Mouse (Mus musculus) neural tube, embryonic 11.5 days (tissue): ENCODE measurements around the gene Ccdc142. TPM values are rescaled to one million over a fixed set of nuclear protein-coding genes. Genes with fewer than 3 reads are reported as not detected.

Experiments used
- ATAC-seq: fragments of 200-750 bp; cut with Nextera tagmentation; 2 replicates; pipeline ENCODE4 v1.8.0; 2017; ENCODE audit warnings: moderate number of reproducible peaks, mild to moderate bottlenecking, moderate TSS enrichment, moderate library complexity; ENCODE audit not compliant: insufficient read depth, low FRiP score, low TSS enrichment
- DNase-seq: peaks from one replicate; pipeline ENCODE4 v3.0.0-alpha.2; 2015; ENCODE audit warnings: low spot score
- H3K27ac ChIP-seq: fragments of 300-500 bp; sonication (generic); 2 replicates; pipeline ENCODE4 v1.5.1; 2014; ENCODE audit warnings: low read depth, mild to moderate bottlenecking, low read length
- H3K27me3 ChIP-seq: fragments of 300-500 bp; sonication (generic); 2 replicates; pipeline ENCODE4 v1.6.1; 2014; ENCODE audit warnings: mild to moderate bottlenecking, low read length, mixed read lengths; ENCODE audit not compliant: control insufficient read depth, insufficient read depth
- H3K36me3 ChIP-seq: fragments of 300-500 bp; sonication (generic); 2 replicates; pipeline ENCODE4 v1.6.1; 2014; ENCODE audit warnings: mild to moderate bottlenecking, low read length, moderate library complexity, mixed read lengths; ENCODE audit not compliant: control insufficient read depth, insufficient read depth
- H3K4me1 ChIP-seq: fragments of 300-500 bp; sonication (generic); 2 replicates; pipeline ENCODE4 v1.6.1; 2014; ENCODE audit warnings: low read length, mixed read lengths; ENCODE audit not compliant: control insufficient read depth, insufficient read depth
- H3K4me2 ChIP-seq: fragments of 300-500 bp; sonication (generic); 2 replicates; pipeline ENCODE4 v1.6.1; 2014; ENCODE audit warnings: low read depth, mild to moderate bottlenecking, moderate library complexity
- H3K4me3 ChIP-seq: fragments of 300-500 bp; sonication (generic); 2 replicates; pipeline ENCODE4 v1.5.1; 2014; ENCODE audit warnings: low read depth, low read length
- H3K9ac ChIP-seq: fragments of 300-500 bp; sonication (generic); 2 replicates; pipeline ENCODE4 v1.6.1; 2014; ENCODE audit warnings: mild to moderate bottlenecking, low read length
- H3K9me3 ChIP-seq: fragments of 300-500 bp; sonication (generic); 2 replicates; pipeline ENCODE4 v1.6.1; 2016; ENCODE audit warnings: low read length; ENCODE audit not compliant: control insufficient read depth
- WGBS: fragments of 180-500 bp; shearing (Covaris S2); extraction: QIAGEN DNeasy Blood & Tissue Kit; methylation state at CpG from one replicate; pipeline ENCODE4 v1.1.7; 2014; 5-methylcytosine and 5-hydroxymethylcytosine counted together
- polyA plus RNA-seq: library from polyadenylated mRNA; unstranded; fragments of >200 nt; fragmentation: Nextera tagmentation; extraction: Ambion mirVana; gene quantifications from 2 replicates; pipeline ENCODE4 v1.2.1, GENCODE M21; 2014

Gene Ccdc142
- polyA plus RNA-seq = 3.3 and 3.5 TPM in 2 replicates

GRCm38 (mm10) chr6:83101316-83101687, at the start of gene Ccdc142, which contains the start of gene Gm42688:
TSS of gene Ccdc142 (plus strand) at chr6:83101601.
TSS of gene Gm42688 (plus strand) at chr6:83101617.
- WGBS = under 1% methylated on average over 25 of the region's 25 CpGs
- DNase-seq (peak; percentile 88), ATAC-seq (peak; percentile 82)

GRCm38 (mm10) chr6:83053136-83053960, 48.1 kb upstream of the Ccdc142 start:
- DNase-seq = peak; percentile 60
- peak; percentile 4; the same call in 1 of the 2 replicates for ATAC-seq
- 0 out of 2 replicates have a peak overlapping the region, but pooled peaks have one; percentile 17 for H3K27ac ChIP-seq
- peak overlapping the region; percentile 92 for H3K9ac ChIP-seq
- 3% methylated on average over 26 of the region's 26 CpGs for WGBS
- H3K4me3 ChIP-seq = peak overlapping the region; percentile 96
- no peaks in the 10 kb centered on the region for H3K9me3 ChIP-seq
- peaks cover 15% of the 10 kb centered on the region for H3K4me1 ChIP-seq
- H3K36me3 ChIP-seq = peaks cover 3% of the 10 kb centered on the region
- H3K4me2 ChIP-seq = peak overlapping the region; percentile 87
- no peaks in the 10 kb centered on the region for H3K27me3 ChIP-seq

More at GRCm38 (mm10) chr6:83101316-83101687, at the start of gene Ccdc142, which contains the start of gene Gm42688:
- Histone ChIP-seq H3K36me3 (no peaks in the 10 kb centered on the region), H3K4me3 (peak within 1 kb of the TSS; percentile 70), H3K4me1 (peaks cover 6% of the 10 kb centered on the region), H3K9me3 (no peaks in the 10 kb centered on the region), H3K9ac (peak within 1 kb of the TSS; percentile 83), H3K27me3 (0 out of 2 replicates have a peak, but pooled peaks cover 2% of the 10 kb centered on the region), H3K27ac (peak within 1 kb of the TSS; percentile 70), H3K4me2 (peak within 1 kb of the TSS; percentile 98)

GRCm38 (mm10) chr6:83054074-83054851, 47.1 kb upstream of the Ccdc142 start, which contains the start of gene Aup1:
TSS of gene Aup1 (plus strand) at chr6:83054521.
- H3K9ac ChIP-seq = peak within 1 kb of the TSS; percentile 92
- H3K4me3 ChIP-seq = peak within 1 kb of the TSS; percentile 96
- peak; percentile 96 for ATAC-seq
- peak within 1 kb of the TSS; percentile 87 for H3K4me2 ChIP-seq
- WGBS = under 1% methylated on average over 64 of the region's 64 CpGs
- H3K9me3 ChIP-seq = no peaks in the 10 kb centered on the region
- peaks cover 3% of the 10 kb centered on the region for H3K36me3 ChIP-seq
- peaks cover 15% of the 10 kb centered on the region for H3K4me1 ChIP-seq
- no peaks in the 10 kb centered on the region for H3K27me3 ChIP-seq
- peak; percentile 98 for DNase-seq
- H3K27ac ChIP-seq = peak within 1 kb of the TSS; percentile 65

GRCm38 (mm10) chr6:83054871-83055431, 46.5 kb upstream of the Ccdc142 start, which contains the start of gene Htra2:
TSS of gene Htra2 (minus strand) at chr6:83055273.
- H3K4me2 ChIP-seq = peak within 1 kb of the TSS; percentile 87
- peak within 1 kb of the TSS; percentile 96 for H3K4me3 ChIP-seq
- H3K27me3 ChIP-seq = no peaks in the 10 kb centered on the region
- peak; percentile 51 for ATAC-seq
- H3K36me3 ChIP-seq = peaks cover 3% of the 10 kb centered on the region
- peak within 1 kb of the TSS; percentile 92 for H3K9ac ChIP-seq
- peaks cover 15% of the 10 kb centered on the region for H3K4me1 ChIP-seq
- under 1% methylated on average over 50 of the region's 50 CpGs for WGBS
- H3K9me3 ChIP-seq = no peaks in the 10 kb centered on the region
- DNase-seq = no peak
- H3K27ac ChIP-seq = peak within 1 kb of the TSS; percentile 65

- H3K27ac ChIP-seq = no peak within 1 kb of the TSS
- H3K27me3 ChIP-seq = peaks cover 5% of the 10 kb centered on the region
- no peaks in the 10 kb centered on the region for H3K9me3 ChIP-seq
- no peaks in the 10 kb centered on the region; the same call in none of the 2 replicates for H3K36me3 ChIP-seq
- H3K4me1 ChIP-seq = peaks cover 11% of the 10 kb centered on the region
- no peak within 1 kb of the TSS for H3K4me3 ChIP-seq
- H3K9ac ChIP-seq = no peak within 1 kb of the TSS
- H3K4me2 ChIP-seq = no peak within 1 kb of the TSS
- ATAC-seq (no peak), DNase-seq (no peak)
- WGBS = 46% methylated on average over 3 of the region's 3 CpGs
Measured at GRCm38 (mm10) chr6:83057790-83058189, 43.6 kb upstream of the Ccdc142 start, which contains the start of gene Dqx1. TSS of gene Dqx1 (plus strand) at chr6:83057844.

GRCm38 (mm10) chr6:83058725-83059124, 42.7 kb upstream of the Ccdc142 start:
- no peak overlapping the region for H3K9ac ChIP-seq
- no peaks in the 10 kb centered on the region for H3K9me3 ChIP-seq
- no peak overlapping the region for H3K4me3 ChIP-seq
- no peaks in the 10 kb centered on the region; the same call in none of the 2 replicates for H3K36me3 ChIP-seq
- DNase-seq = no peak
- ATAC-seq = no peak
- peaks cover 14% of the 10 kb centered on the region for H3K27me3 ChIP-seq
- H3K4me1 ChIP-seq = peaks cover 6% of the 10 kb centered on the region; the same call in 1 of the 2 replicates
- H3K4me2 ChIP-seq = no peak overlapping the region
- H3K27ac ChIP-seq = no peak overlapping the region
- WGBS = 80% methylated on average over 2 of the region's 2 CpGs

- WGBS = 42% methylated on average over 8 of the region's 8 CpGs
- ATAC-seq (no peak), DNase-seq (no peak)
- H3K36me3 ChIP-seq = no peaks in the 10 kb centered on the region
- no peak overlapping the region for H3K9ac ChIP-seq
- no peak overlapping the region for H3K4me2 ChIP-seq
- H3K4me3 ChIP-seq = no peak overlapping the region
- H3K27ac ChIP-seq = no peak overlapping the region
- no peaks in the 10 kb centered on the region for H3K9me3 ChIP-seq
- peaks cover 84% of the 10 kb centered on the region for H3K27me3 ChIP-seq
- peaks cover 7% of the 10 kb centered on the region; the same call in 1 of the 2 replicates for H3K4me1 ChIP-seq
Measured at GRCm38 (mm10) chr6:83065995-83066394, 35.4 kb upstream of the Ccdc142 start.

- Histone ChIP-seq H3K9ac (no peak overlapping the region), H3K4me1 (peaks cover 7% of the 10 kb centered on the region; the same call in 1 of the 2 replicates), H3K4me2 (no peak overlapping the region), H3K4me3 (no peak overlapping the region), H3K27me3 (peaks cover 89% of the 10 kb centered on the region), H3K27ac (no peak overlapping the region), H3K9me3 (no peaks in the 10 kb centered on the region), H3K36me3 (no peaks in the 10 kb centered on the region)
- 31% methylated on average over 6 of the region's 6 CpGs for WGBS
- ATAC-seq (no peak), DNase-seq (no peak)
Measured at GRCm38 (mm10) chr6:83066441-83066840, 35.0 kb upstream of the Ccdc142 start.
